Mouse (Mus musculus) cerebellum, adult 11 months (tissue): ENCODE measurements around the gene Hist1h2bm.
"Not testable (repeated sequence)": the region's sequence is repeated elsewhere in the genome, so short reads cannot be mapped to it uniquely, and the experiment has no call there.

Source experiments
- DNase-seq: peaks from one replicate; pipeline ENCODE4 v3.0.0; 2022

Hist1h2bm gene

GRCm38 (mm10) chr13:21729544-21729943 lies 7.7 kb downstream of the Hist1h2bm start:
- no peak for DNase-seq

DNA sequence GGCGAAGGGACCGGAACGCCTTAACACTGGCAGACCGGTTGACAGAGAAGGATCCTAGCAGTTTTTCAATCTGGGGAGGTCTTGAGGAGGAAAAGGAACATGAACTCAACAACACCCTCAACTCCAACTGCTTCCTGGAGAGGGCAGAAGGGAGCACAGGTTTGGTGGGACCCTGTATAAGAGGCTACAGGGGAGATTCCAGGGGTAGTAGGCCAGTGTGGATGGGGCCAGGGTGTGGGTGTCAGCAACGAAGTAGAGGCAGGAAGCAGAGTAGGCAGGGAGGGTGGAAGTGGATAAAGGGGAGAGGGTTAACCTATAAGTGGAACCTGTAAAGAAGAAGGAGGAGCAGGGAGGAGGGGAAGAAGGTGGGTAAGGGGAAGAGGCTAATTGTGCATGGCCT lies 11.6 kb downstream of the Hist1h2bm start:
- DNase-seq: no peak

- peak; percentile 69 for DNase-seq
These were observed 12.4 kb downstream of the Hist1h2bm start for GRCm38 (mm10) chr13:21734010-21734905.

- peak; percentile 80 for DNase-seq
These were observed 13.3 kb downstream of the Hist1h2bm start, which contains the start of gene Hist1h4j for GRCm38 (mm10) chr13:21734906-21735767. TSS of gene Hist1h4j (plus strand) at chr13:21735064.

- no peak for DNase-seq
These were observed 23.2 kb downstream of the Hist1h2bm start for GRCm38 (mm10) chr13:21745006-21745405.

- DNase-seq: no peak
These were observed 27.7 kb downstream of the Hist1h2bm start for GRCm38 (mm10) chr13:21749387-21750158.

GRCm38 (mm10) chr13:21750159-21751017 lies 28.5 kb downstream of the Hist1h2bm start, which contains the start of gene Hist1h4k:
TSS of gene Hist1h4k (minus strand) at chr13:21750505.
- DNase-seq: peak; percentile 95

DNA sequence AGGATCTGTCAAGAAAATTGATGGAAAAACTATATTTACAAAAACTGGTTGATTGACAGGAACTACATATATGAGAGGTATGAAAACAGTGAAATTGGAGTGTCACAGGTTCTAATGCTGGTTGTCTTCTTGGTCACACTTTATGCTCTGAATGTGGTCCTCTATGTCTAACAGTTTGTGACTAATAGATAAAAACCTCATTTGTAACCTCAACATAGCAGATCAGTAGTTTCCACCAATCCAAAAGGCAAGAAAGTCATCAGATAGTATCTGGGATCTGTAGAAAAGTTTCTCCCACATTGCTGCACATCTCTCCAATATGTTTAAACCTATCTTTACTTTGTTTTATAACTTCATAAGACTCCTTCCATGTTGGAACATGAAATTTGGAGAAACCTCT lies 29.6 kb downstream of the Hist1h2bm start:
- DNase-seq: no peak

GRCm38 (mm10) chr13:21751827-21752226 lies 30.0 kb downstream of the Hist1h2bm start:
- DNase-seq: no peak

DNA sequence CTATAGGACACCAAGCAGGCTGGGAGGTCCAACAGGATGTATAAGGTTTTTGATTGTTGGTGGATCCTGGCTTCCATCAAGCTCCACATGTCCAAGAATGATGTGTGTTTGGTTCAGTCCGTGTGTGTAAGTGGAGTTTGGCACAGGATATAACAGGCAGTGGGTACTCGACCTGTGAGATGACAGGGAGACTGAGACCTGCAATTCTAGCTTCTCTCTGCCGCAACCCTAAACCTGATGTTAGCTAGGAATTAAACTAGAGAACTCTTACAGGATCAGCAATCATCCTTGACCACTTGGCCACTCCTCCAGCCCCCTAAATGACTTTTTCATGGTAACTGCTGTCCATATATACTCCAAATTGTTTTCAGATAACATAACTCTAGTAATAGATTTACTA lies 30.5 kb downstream of the Hist1h2bm start:
- no peak for DNase-seq

DNA sequence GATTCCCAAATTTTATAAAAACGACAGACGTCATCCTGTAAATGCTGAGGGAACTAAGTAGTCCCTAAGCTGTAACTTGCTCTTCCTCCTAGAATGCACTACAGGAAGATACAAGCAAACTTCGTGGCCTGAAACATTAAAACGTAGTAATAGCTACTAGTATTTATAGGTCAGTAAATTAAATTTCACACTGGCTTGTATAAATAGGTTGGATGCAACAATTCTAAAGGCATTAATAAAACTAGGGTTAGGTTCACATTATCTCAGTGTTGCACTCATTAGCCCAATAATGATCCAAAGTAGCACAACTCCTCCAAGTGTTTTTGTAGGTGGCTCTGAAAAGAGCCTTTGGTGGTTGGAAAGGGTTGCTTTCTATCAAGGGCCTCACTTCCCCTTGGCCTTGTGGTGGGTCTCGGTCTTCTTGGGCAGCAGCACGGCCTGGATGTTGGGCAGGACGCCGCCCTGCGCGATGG lies 31.2 kb downstream of the Hist1h2bm start:
- no peak for DNase-seq

DNA sequence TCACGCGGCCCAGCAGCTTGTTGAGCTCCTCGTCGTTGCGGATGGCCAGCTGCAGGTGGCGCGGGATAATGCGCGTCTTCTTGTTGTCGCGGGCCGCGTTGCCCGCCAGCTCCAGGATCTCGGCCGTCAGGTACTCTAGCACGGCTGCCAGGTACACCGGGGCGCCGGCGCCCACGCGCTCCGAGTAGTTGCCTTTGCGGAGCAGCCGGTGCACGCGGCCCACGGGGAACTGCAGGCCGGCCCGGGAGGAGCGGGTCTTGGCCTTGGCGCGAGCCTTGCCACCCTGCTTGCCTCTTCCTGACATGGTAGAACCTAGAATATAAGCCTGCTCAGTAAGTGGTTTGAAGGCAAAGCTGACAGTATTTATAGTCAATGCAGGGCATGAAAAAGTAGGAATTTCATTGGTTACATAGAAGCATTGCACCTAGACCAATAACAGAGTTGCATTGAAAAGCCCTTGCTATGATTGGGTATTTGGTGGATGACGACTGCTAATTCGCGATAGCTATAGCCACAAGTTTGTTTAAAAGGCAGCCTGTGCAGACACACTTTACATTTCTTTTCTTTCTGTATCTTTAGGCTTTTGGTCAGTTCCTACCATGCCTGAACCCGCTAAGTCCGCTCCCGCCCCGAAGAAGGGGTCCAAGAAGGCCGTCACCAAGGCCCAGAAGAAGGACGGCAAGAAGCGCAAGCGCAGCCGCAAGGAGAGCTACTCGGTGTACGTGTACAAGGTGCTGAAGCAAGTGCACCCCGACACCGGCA lies 31.9 kb downstream of the Hist1h2bm start, which contains the start of the genes Hist1h2ak and Hist1h2bn:
Hist1h2ak (minus strand) TSS at position 304 of the 762 bp plus-strand sequence.
Hist1h2bn (plus strand) TSS at position 600 of the 762 bp plus-strand sequence.
- peak; percentile 58 for DNase-seq

DNA sequence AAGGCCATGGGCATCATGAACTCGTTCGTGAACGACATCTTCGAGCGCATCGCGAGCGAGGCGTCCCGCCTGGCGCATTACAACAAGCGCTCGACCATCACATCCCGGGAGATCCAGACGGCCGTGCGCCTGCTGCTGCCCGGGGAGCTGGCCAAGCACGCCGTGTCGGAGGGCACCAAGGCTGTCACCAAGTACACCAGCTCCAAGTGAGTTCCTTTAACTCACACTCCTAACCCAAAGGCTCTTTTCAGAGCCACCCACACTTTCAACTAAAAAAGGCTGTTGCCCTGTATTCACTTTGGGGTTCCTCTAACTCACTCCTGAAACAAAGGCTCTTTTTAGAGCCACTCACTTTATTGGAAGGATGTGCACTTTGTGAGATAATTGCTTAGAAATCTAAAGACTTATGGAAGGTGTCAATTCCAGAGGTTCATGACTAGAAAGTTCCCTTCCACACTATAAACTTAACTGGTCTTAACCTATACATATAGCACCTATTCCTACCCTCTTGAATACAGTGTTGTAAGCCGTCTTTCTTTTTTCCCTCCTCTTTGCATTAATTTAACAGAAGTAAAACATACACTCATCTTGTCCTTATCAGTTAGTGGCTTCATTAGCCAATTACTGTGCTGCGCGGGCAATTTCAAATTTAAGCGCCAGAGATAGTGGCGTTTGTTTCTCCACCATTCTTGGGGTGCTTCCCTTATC lies 32.6 kb downstream of the Hist1h2bm start:
- not testable (repeated sequence) for DNase-seq

GRCm38 (mm10) chr13:21755707-21756106 lies 33.9 kb downstream of the Hist1h2bm start:
- DNase-seq: no peak
